Mouse (Mus musculus) MEL (cell line): ENCODE data around the gene Esr1. TPM values are rescaled to one million over a fixed set of nuclear protein-coding genes. Genes with fewer than 3 reads are reported as not detected.

Experiments
- DNase-seq: peaks from one replicate; pipeline ENCODE4 v3.0.0; 2011; ENCODE audit warnings: low read depth, low spot score
- H3K27ac ChIP-seq: 2 replicates; pipeline ENCODE4 v1.5.1; 2012; ENCODE audit warnings: low read depth, mild to moderate bottlenecking, control low read depth, low read length, moderate library complexity; ENCODE audit not compliant: control insufficient read depth
- H3K27me3 ChIP-seq, 2 experiments: fragments of 150-350 bp in 1 of 2; sonication (generic) in 1 of 2; 2 replicates each; pipeline ENCODE4 v1.6.1; 2012; ENCODE audit warnings: low read length in 2 of 2, mild to moderate bottlenecking in 2 of 2, improper control_type of control experiment in 1 of 2, moderate library complexity in 1 of 2; ENCODE audit not compliant: insufficient read depth in 2 of 2, control insufficient read depth in 1 of 2
- H3K36me3 ChIP-seq, 2 experiments: 2 replicates each; pipeline ENCODE4 v1.6.1; 2012 to 2014; ENCODE audit warnings: low read length in 2 of 2, improper control_type of control experiment in 1 of 2, inconsistent platforms in 1 of 2, mild to moderate bottlenecking in 1 of 2; ENCODE audit not compliant: insufficient read depth in 2 of 2, control insufficient read depth in 1 of 2
- H3K4me1 ChIP-seq, 2 experiments: fragments of 150-350 bp in 1 of 2; sonication (generic) in 1 of 2; 2 replicates each; pipeline ENCODE4 v1.6.1; 2012; ENCODE audit warnings: low read length in 2 of 2, improper control_type of control experiment in 1 of 2, mild to moderate bottlenecking in 1 of 2; ENCODE audit not compliant: insufficient read depth in 2 of 2, control insufficient read depth in 1 of 2
- H3K4me3 ChIP-seq, 2 experiments: fragments of 150-350 bp in 1 of 2; sonication (generic) in 1 of 2; 2 replicates each; pipeline ENCODE4 v1.5.1; 2012; ENCODE audit warnings: low read depth in 2 of 2, low read length in 2 of 2, mild to moderate bottlenecking in 2 of 2, moderate library complexity in 2 of 2, control low read depth in 1 of 2, improper control_type of control experiment in 1 of 2; ENCODE audit not compliant: control insufficient read depth in 1 of 2, insufficient read depth in 1 of 2
- H3K79me2 ChIP-seq: 2 replicates; pipeline ENCODE4 v1.6.1; 2012; ENCODE audit warnings: mild to moderate bottlenecking, low read length, moderate library complexity; ENCODE audit not compliant: control insufficient read depth, poor library complexity, insufficient read depth
- H3K9ac ChIP-seq: 2 replicates; pipeline ENCODE4 v1.6.1; 2012; ENCODE audit warnings: low read depth, mild to moderate bottlenecking, control low read depth, low read length, moderate library complexity; ENCODE audit not compliant: control insufficient read depth, poor library complexity, severe bottlenecking
- H3K9me3 ChIP-seq: fragments of 150-350 bp; sonication (generic); replicated peaks from 2 replicates; pipeline ENCODE4 v1.6.1; 2012; ENCODE audit warnings: mild to moderate bottlenecking, low read length, improper control_type of control experiment, moderate library complexity; ENCODE audit not compliant: insufficient read depth
- CHD1 ChIP-seq: IDR thresholded peaks from 2 replicates; pipeline ENCODE4 v1.6.1; 2012; ENCODE audit warnings: low read depth, mild to moderate bottlenecking, inconsistent platforms, low read length, improper control_type of control experiment
- CHD2 ChIP-seq: IDR thresholded peaks from 2 replicates; pipeline ENCODE4 v1.6.1; 2011; ENCODE audit warnings: low read length, improper control_type of control experiment
- MAX ChIP-seq: IDR thresholded peaks from 2 replicates; pipeline ENCODE4 v1.6.1; 2011; ENCODE audit warnings: low read length, improper control_type of control experiment
- MXI1 ChIP-seq: IDR thresholded peaks from 2 replicates; pipeline ENCODE4 v1.6.1; 2011; ENCODE audit warnings: mild to moderate bottlenecking, low read depth, low read length, improper control_type of control experiment
- MYB ChIP-seq: IDR thresholded peaks from 2 replicates; pipeline ENCODE4 v1.6.1; 2011; ENCODE audit warnings: mild to moderate bottlenecking, low read depth, low read length, improper control_type of control experiment
- MYC ChIP-seq: IDR thresholded peaks from 2 replicates; pipeline ENCODE4 v1.6.1; 2011; ENCODE audit warnings: low read depth, mild to moderate bottlenecking, low read length, improper control_type of control experiment, moderate library complexity
- POLR2AphosphoS2 ChIP-seq: IDR thresholded peaks from 2 replicates; pipeline ENCODE4 v1.6.1; 2011; ENCODE audit warnings: low read length, improper control_type of control experiment
- POLR2AphosphoS5 ChIP-seq: IDR thresholded peaks from 2 replicates; pipeline ENCODE4 v1.6.1; 2012; ENCODE audit warnings: low read depth, borderline replicate concordance, mild to moderate bottlenecking, inconsistent platforms, low read length, moderate library complexity, mixed read lengths
- RCOR1 ChIP-seq: IDR thresholded peaks from 2 replicates; pipeline ENCODE4 v1.6.1; 2012; ENCODE audit warnings: low read depth, mild to moderate bottlenecking, inconsistent platforms, low read length, improper control_type of control experiment
- SIN3A ChIP-seq: IDR thresholded peaks from 2 replicates; pipeline ENCODE4 v1.6.1; 2012; ENCODE audit warnings: low read length, improper control_type of control experiment, inconsistent platforms
- SMC3 ChIP-seq: IDR thresholded peaks from 2 replicates; pipeline ENCODE4 v1.6.1; 2011; ENCODE audit warnings: low read depth, low read length, improper control_type of control experiment
- TAL1 ChIP-seq: IDR thresholded peaks from 2 replicates; pipeline ENCODE4 v1.6.1; 2012; ENCODE audit warnings: mild to moderate bottlenecking, inconsistent platforms, low read length, moderate library complexity, mixed read lengths
- TBP ChIP-seq: IDR thresholded peaks from 2 replicates; pipeline ENCODE4 v1.8.0; 2011; ENCODE audit warnings: low read depth, low read length, improper control_type of control experiment
- TCF12 ChIP-seq: IDR thresholded peaks from 2 replicates; pipeline ENCODE4 v1.6.1; 2014; ENCODE audit warnings: low read depth, mild to moderate bottlenecking, inconsistent platforms, low read length, improper control_type of control experiment, moderate library complexity
- UBTF ChIP-seq: IDR thresholded peaks from 2 replicates; pipeline ENCODE4 v1.6.1; 2012; ENCODE audit warnings: low read depth, mild to moderate bottlenecking, inconsistent platforms, low read length, improper control_type of control experiment, moderate library complexity, borderline replicate concordance; ENCODE audit not compliant: insufficient read depth
- USF2 ChIP-seq, 2 experiments: IDR thresholded peaks; 2 replicates each; pipeline ENCODE4 v1.6.1; 2011 to 2012; ENCODE audit warnings: improper control_type of control experiment in 2 of 2, low read length in 2 of 2, borderline replicate concordance in 1 of 2, inconsistent platforms in 1 of 2, low read depth in 1 of 2, mild to moderate bottlenecking in 1 of 2; ENCODE audit not compliant: insufficient read depth in 1 of 2
- ZC3H11A ChIP-seq: IDR thresholded peaks from 2 replicates; pipeline ENCODE4 v1.6.1; 2012; ENCODE audit warnings: low read depth, mild to moderate bottlenecking, inconsistent platforms, low read length, improper control_type of control experiment
- ZMIZ1 ChIP-seq: IDR thresholded peaks from 2 replicates; pipeline ENCODE4 v1.6.1; 2012; ENCODE audit warnings: low read depth, mild to moderate bottlenecking, inconsistent platforms, low read length, improper control_type of control experiment, moderate library complexity
- polyA plus RNA-seq, 2 experiments: library from polyadenylated mRNA; stranded (reverse) in 1 of 2; unstranded in 1 of 2; fragments of >175 nt in 1 of 2; fragments of >200 nt in 1 of 2; gene quantifications; 2 replicates each; pipeline versions ENCODE4 v1.2.1 to v1.2.4; 2012; ENCODE audit warnings: low replicate concordance in 2 of 2, low read depth in 1 of 2; ENCODE audit not compliant: insufficient read length in 2 of 2, insufficient read depth in 1 of 2, missing spikeins in 1 of 2
- total RNA-seq: library from RNA; depleted of rRNA; stranded (reverse); fragments of 300-350 nt; gene quantifications from 2 replicates; pipeline ENCODE4 v1.2.3, GENCODE M21; 2012

Esr1 gene
- total and polyA plus RNA-seq, 3 experiments, result 0.65 to 0.69 TPM; not detected in 1

GRCm38 (mm10) chr10:5025906-5026305, 414.5 kb downstream of the Esr1 start:
- Histone ChIP-seq H3K9me3 (no peaks in the 10 kb centered on the region), H3K27ac (no peak overlapping the region), H3K4me1 (no peaks in the 10 kb centered on the region), H3K4me3 (no peak overlapping the region), H3K36me3 (no peaks in the 10 kb centered on the region), H3K9ac (no peak overlapping the region), H3K79me2 (no peaks in the 10 kb centered on the region), H3K27me3 (no peaks in the 10 kb centered on the region)
- no peak for TF ChIP-seq POLR2AphosphoS2
- DNase-seq, result no peak

- no peak for TF ChIP-seq ZC3H11A
- no peak for TF ChIP-seq RCOR1
- TF ChIP-seq POLR2AphosphoS5, result no peak
- no peak for TF ChIP-seq SMC3
- TF ChIP-seq MYC, result no peak
- TF ChIP-seq USF2 (IDR thresholded peaks at IDR 0.05; ENCODE audit: borderline replicate concordance in 1 of 2, insufficient read depth in 1 of 2, low read depth in 1 of 2, low read length in 2 of 2), result no peak
- no peak for TF ChIP-seq SIN3A
- no peak for TF ChIP-seq CHD2
- no peak for TF ChIP-seq UBTF
- no peak for TF ChIP-seq MYB
- no peak for TF ChIP-seq CHD1
- no peak for TF ChIP-seq ZMIZ1
- no peak for TF ChIP-seq MAX
- no peaks in the 10 kb centered on the region for H3K4me1 ChIP-seq
- DNase-seq, result no peak
Observed at GRCm38 (mm10) chr10:5027208-5027607, 415.8 kb downstream of the Esr1 start.

GRCm38 (mm10) chr10:5028301-5028700, 416.9 kb downstream of the Esr1 start:
- no peak overlapping the region for H3K9ac ChIP-seq
- H3K4me1 ChIP-seq, result no peaks in the 10 kb centered on the region
- no peaks in the 10 kb centered on the region for H3K79me2 ChIP-seq
- no peaks in the 10 kb centered on the region for H3K9me3 ChIP-seq
- no peak for DNase-seq
- no peak overlapping the region for H3K27ac ChIP-seq
- H3K36me3 ChIP-seq, result no peaks in the 10 kb centered on the region; a peak in 1 of 4 replicates
- TF ChIP-seq TCF12, result no peak
- no peak for TF ChIP-seq RCOR1
- no peak for TF ChIP-seq POLR2AphosphoS5
- TF ChIP-seq CHD1, result no peak
- no peak for TF ChIP-seq TAL1
- no peak for TF ChIP-seq TBP
- TF ChIP-seq MXI1, result no peak
- TF ChIP-seq MYB, result no peak
- no peak for TF ChIP-seq POLR2AphosphoS2
- TF ChIP-seq, all 39 proteins: peak for 0
- H3K4me3 ChIP-seq, result no peak overlapping the region
- H3K27me3 ChIP-seq, result no peaks in the 10 kb centered on the region

More at GRCm38 (mm10) chr10:5027208-5027607, 415.8 kb downstream of the Esr1 start:
- H3K36me3 ChIP-seq, result no peaks in the 10 kb centered on the region
- no peaks in the 10 kb centered on the region for H3K9me3 ChIP-seq
- no peak overlapping the region for H3K27ac ChIP-seq
- H3K9ac ChIP-seq, result no peak overlapping the region
- H3K79me2 ChIP-seq, result no peaks in the 10 kb centered on the region
- H3K4me3 ChIP-seq, result no peak overlapping the region
- H3K27me3 ChIP-seq, result no peaks in the 10 kb centered on the region
